Mouse (Mus musculus) bone marrow, adult 2 months (tissue): ENCODE results near the gene Bpifc.

Experiments
- CTCF ChIP-seq: fragments of 200-500 bp; IDR thresholded peaks from 2 replicates; pipeline ENCODE4 v1.5.1; 2011; ENCODE audit warnings: low read length, control low read depth; ENCODE audit not compliant: control insufficient read depth, insufficient read depth
- POLR2A ChIP-seq: fragments of 200-500 bp; IDR thresholded peaks from 2 replicates; pipeline ENCODE4 v1.6.1; 2011; ENCODE audit warnings: low read depth, mild to moderate bottlenecking, control low read depth, low read length, borderline replicate concordance; ENCODE audit not compliant: control insufficient read depth

DNA sequence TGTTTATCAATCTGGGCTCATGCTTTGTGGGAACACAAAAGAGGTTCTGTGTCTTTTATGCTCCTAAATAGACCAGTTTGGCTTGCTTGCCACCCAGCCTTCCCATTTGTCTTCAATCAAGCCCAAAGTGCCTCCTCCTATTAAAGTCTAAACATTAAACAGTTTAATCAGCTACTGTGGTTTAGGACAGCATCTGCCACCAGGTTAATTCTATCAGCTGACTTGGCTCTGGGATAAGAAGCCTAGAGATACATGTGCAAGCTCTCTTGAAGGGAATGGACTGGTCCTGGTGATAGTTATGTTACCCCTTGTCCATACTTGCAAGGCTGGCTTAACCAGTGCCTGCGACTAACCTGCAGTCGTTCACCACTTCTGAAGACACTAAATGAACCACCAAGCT, 38.8 kb upstream of the Bpifc start:
- TF ChIP-seq CTCF (no peak), POLR2A (no peak)
